Mouse (Mus musculus) layer of hippocampus, postnatal 10 days (tissue): ENCODE measurements at regions not wholly inside any gene's neighbourhood (a gene's known extent, or its start where the extent isn't known, plus 50 kb on each side); places are given as distances from the start of the nearest gene placed in this dataset.
"Not testable (repeated sequence)": the region's sequence is repeated elsewhere in the genome, so short reads cannot be mapped to it uniquely, and the experiment has no call there.

Experiments used
- DNase-seq, 2 experiments: peaks; one replicate each; pipeline ENCODE4 v3.0.0; 2021; ENCODE audit warnings: low spot score in 2 of 2

DNA sequence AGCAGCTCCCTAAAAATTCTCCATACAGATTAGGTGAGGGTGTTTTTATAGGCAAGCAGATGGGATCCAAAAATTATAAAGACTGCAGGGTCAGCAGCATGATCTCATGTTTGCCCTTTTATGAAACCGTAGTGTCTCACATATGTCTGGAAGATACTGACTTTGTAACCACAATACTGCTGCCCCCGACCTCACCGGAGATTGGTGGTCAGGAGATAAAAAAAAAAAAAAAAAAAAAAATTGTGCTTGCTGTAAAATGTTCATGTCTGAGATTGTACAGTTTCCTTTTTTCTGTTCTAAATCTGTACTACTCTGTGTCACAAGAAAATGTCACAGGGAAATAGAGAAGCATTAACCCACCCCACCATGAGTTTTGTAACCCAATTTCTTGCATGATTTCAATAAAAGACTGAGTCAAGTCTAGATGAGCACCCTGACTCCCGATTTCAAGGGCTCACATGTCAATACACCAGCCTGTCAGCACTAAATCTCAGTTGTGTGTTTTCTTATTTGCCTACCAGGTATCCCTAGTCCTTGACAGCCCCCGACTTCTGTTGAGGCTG is 169.5 kb upstream of the Ipo5 start:
- no peak for DNase-seq

DNA sequence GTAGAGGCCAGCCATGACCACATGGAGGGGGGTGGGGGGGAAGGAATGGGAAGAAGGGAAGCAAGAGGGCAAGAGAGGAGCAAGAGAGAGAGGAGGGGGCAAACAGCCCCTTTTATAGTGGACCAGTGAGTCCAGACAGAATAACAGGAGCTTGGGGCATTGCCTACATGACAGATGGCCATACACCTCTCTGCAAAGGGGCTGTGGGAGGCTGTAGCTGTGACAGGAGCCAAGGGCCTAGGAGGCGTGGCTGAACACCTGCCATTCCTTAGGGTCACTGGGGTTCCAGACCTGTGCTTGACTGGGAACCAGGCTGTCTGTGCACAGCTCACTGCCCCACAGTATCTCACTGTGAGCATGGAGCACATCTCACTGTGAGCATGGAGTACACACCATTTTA is 157.0 kb upstream of the Ipo5 start:
- DNase-seq: no peak

DNA sequence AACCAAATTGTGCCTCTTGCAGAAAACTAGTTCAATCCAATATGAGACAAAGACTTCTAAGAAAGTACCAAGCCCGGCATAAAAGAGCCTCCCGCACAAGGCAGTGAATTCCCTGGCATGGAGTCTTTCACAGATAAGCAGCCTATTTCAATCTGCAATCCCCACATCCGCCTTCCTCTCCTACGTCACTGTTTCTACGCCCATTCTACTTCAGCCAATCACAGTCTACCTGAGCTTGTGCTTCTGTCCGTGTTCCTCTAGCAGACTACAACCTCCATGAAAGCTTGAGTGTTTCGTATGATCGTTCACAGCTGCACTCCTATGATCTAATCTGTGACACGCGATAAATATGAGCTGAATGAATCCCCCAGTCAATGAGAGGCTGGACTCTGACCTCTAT is 155.6 kb upstream of the Ipo5 start:
- no peak for DNase-seq

DNA sequence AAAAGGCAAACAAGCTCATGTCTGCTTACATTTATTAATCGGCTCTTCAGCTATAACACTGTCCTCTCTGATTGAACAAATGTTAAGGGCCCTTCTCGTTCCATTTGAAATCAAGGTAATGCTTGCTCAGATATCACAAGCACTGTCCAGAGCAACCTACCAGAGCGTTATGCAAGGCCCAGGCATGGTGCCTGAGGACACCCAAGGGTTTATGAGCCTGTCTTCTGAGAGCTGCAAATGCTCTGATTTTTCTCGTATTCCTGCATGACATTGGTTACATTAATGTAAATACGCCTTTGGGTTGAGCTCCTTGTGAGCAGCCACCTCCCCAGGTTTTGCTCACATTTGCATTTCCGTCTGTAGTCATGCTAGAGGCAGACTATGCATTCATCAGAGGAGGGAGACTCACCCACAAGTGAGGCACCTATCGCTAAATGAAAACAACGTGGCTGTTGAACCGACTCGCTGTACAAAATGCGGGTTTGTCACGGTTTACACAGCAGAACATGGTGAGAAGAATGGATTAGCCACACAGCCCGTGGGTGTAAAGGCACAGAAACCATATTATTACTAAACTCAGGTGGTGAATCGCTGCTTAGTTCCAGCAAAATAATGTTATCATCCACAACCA is 152.7 kb upstream of the Ipo5 start:
- DNase-seq: no peak

DNA sequence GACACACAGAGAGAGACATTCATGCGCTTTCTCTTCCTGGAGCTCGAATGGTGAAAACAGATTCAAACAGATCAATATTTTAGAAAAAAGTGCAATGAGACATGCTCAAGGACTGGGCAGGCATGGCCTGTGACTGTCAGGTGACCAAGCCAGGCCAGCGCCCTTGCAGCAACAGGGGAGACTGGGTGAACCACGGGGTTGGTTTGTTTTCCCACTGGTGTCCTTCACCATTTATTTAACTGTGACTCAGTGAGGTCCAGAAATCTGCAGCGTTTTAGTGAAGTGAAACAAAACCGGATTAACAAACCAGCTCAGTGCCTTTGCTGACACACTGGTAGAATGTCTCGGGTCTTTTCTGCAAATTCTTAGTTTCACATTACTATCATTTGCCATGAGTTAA is 148.9 kb upstream of the Ipo5 start:
- no peak for DNase-seq

DNA sequence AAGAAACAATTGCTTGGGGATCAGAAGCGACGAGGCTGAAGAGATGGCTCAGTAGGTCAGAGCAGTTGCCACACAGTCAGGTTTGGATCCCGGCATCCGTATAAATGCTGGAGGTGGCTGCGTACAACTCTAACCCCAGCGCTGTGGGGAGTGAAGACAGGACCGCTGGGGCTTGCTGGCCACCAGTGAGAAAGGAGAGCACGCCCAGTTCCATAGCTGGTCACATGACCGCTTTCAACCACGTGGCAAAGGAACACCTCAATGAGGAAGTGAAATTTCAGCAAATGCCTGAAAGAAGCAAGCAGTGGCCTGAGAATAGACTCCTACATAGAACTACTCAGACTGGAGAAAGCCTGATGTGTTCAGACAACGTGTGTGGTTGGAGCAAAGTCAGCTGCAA is 148.3 kb upstream of the Ipo5 start:
- peak in 1 of 2 experiments; percentile 7 for DNase-seq

DNA sequence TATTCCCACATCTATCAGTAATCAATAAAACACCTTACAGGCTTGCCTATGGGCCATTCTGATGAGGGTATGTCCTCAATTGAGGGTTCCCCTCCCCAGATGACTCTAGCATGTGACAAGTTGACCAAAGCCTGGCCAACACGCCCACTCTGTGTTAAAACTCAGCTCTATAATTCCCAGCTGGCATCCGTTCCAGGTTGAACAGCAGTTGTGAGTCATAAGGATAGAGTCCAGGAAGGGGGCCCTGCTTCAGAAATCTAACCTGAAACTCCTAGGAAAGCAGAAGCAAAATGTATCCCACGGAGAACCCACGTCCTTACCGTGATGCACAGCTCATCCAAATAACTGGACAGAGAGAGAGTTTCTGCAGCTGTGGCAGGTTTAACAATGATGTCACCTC is 147.2 kb upstream of the Ipo5 start:
- no peak for DNase-seq

DNA sequence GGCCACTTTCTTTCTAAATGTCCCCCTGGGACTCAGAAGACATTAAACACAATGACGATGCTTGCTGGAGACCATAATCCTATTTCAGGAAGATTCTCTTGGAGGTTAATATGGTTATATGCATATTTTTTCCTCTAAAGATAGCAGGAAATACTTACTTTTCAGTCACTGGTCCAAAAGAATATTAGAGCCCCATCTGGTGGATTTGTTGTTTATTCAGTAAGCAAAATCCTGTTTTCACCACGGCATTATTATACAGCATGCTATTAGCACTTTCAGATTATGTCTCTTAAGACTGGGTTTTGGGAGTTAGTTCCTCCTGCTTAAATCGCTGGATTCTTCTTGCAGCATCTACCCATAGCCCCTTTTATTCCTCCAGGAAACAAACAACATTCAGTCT is 146.6 kb upstream of the Ipo5 start:
- no peak for DNase-seq

DNA sequence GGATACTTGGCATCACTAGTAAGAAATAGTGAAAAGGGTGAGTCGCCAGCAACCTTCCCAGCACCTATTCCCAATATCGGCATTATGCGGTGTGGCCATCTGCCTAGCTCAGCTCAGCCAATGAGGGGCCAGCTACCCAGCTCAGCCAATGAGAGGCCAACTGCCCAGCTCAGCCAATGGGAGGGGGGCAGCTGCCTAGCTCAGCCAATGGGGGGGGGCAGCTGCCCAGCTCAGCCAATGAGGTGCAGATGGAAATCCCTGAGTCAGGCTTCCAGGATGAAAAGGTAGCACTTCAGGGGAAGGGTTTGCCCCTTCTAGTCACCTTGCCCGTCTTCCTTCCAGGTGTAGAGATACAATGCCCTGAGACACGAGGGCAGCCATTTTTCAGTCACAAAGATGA is 144.6 kb upstream of the Ipo5 start:
- DNase-seq: no peak

DNA sequence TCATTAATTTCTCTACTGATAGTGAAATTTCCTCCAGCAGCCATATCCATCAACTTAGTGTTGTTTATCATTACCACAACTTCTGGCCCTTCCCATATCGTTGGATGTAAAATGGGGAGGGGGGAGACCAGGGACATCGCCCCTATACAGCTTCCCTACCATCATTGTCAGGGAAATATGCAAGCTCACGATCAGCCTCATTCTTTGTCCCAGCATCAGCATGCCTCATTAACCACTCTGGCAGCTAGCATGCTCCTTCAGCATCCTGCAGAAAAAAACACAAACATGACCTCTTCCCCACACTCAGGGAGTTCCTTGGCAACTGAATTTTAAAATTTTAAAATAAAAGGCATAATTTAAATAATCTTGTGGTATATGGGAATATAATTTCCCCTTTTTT is 140.4 kb upstream of the Ipo5 start:
- no peak for DNase-seq

DNA sequence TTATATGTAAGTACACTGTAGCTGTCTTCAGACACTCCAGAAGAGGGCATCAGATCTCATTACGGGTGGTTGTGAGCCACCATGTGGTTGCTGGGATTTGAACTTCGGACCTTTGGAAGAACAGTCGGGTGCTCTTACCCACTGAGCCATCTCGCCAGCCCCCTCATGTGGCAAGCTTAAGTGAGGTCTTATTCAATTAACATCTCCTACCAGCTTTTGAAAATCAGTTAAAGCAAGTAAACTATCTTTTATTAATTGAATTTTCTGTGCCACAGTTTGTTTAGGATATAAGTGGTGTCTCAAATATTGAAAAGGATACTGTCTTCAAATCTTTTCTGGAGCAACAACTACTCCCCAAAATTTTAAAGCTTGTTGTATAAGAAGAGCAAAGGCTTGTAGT is 138.0 kb upstream of the Ipo5 start:
- DNase-seq: not testable (repeated sequence)

DNA sequence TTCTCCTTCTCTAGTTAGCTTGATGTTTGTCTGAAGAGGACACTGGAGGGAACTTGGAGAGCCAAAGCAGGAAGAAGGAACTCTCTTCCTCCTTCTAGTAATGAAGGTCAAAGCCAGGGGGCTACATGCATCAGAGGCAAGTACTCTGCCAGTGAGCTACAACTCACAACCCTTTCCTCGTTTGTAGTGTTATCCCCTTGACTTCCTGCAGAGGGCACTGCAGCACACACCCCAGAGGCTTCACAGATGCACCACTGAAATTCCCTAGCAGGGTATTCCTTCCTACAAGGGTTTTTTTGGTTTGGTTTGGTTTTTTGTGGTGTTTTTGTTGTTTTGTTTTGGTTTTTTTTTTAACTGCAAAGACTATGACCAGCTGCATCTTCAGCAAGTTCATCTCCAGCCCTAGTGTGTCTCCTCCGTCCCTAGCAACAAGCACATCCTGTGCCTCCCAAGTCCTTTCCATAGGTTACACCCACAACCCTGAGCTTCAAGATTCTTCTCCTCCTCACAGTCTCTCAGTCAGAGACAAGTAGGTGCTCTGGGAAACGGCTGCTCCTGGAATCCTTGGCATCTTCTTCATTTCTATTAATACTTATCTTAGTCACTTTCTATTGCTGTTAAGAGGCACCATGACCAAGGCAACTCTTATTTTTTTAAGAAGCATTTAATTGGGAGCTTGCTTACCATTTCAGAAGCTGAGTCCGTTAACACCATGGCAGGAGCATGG is 119.0 kb upstream of the Ipo5 start:
- DNase-seq: no peak

DNA sequence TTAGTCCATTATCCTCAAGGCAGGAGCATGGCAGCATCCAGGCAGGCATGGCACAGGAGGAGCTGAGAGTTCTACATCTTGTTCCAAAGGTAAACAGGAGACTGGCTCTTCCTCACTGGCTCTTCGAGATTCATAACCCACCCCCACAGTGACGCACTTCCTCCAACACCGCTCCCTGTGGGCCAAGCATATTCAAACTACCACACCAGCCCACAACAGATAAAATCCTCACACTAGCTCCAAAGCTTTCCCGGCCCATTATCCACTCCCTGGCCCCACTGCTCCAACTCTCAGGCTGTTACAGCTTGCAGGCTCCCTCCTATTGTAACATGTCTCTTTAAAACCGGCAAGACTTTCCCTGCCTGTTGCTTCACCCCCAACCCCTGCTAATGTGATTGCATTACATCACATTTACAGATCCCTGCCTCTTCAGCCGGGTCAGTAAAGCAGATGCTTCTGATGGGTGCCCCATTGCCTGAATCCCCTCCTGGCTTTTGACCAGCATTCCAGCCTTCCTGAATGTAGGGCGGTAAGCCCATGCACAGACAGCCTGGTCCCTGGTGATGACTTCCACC is 113.0 kb upstream of the Ipo5 start:
- DNase-seq: no peak

DNA sequence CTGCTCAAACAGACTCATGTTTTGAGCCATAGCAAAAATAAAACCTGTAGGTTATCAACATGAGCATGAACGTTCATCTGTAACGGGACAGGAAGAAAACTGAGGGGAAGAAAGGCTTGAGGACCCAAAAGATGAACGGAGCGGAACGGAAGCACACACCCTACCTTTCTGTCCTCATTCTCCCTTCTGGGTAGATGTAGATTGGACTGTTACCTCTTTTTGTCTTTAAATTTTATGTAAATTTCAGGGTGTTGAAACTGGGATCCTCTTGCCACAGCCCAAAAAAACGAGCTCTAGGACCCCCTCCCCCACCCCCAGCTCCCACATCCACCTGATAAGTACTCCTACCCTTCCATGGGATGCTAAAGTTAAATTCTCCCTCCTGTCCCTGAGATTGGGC is 107.8 kb upstream of the Ipo5 start:
- no peak for DNase-seq

DNA sequence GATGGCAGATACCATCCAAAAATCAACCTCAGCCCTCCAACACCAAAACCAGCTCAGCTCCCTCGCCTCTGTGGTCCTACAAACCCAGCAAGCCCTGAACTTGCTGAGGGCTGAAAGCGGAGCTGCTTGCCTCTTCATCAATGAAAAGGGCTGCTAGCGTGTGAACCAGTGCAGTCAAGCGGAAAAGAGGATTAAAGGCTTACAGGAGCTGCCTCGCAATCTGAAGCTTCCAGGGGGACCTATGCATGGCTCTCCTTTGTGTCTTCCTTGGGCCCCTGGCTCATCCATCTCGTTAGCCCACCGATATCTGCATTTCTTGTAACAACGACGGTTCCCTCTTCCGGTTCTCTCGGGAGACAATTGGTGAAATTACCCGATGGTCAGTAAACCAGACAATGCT is 107.3 kb upstream of the Ipo5 start:
- DNase-seq: peak in 1 of 2 experiments; percentile 17

DNA sequence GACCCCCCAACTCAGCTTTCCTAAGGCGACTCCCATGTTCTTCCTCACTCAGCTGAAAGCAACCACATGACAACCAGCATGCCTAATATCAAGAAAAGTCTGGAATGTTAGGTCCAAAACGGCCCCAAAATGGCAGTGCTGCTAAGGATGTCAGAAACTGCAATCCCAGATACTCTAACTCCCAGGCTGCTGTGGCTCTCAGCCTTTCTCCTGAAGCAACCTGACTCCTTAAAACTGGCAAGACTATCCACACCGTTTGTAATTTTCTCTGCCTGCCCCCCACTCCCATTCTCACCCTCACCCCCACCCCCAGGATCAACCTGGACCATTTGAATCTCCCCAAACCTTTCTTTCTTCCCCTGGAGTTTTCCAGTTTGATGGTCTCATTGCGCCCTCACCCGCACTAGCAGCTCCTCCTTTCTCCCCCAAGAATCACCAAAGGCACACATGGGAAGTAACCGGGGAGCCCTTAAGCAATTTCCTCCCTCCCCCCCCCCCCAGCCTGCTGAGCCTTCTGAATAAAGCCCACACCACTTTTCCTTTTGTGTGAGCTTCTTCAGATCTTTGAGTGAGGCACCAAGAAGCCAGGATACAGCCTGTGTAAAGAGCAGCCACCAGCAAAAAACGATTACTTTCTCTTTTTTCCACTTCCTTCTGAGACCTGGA is 106.7 kb upstream of the Ipo5 start:
- DNase-seq: peak in 1 of 2 experiments; percentile 8

DNA sequence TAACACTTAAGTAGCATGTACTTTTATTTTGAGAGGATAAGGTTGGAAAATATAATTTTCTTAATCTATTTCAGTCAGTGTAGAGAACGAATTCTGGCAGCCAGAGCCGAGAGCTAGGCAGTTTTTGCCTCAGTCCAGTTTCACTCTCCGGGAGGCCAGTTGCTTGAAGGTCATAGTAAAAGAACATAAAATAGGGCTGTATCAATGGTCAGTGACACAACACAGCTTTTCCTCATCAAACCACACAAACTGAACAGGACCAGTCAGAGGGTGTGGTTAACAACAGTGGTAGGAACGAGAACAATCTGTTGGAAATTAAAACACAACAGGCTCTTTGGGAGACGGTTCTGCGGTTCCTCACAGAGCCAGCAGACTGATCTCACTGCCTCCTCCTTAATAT is 105.9 kb upstream of the Ipo5 start:
- DNase-seq: peak in 1 of 2 experiments; percentile 7

DNA sequence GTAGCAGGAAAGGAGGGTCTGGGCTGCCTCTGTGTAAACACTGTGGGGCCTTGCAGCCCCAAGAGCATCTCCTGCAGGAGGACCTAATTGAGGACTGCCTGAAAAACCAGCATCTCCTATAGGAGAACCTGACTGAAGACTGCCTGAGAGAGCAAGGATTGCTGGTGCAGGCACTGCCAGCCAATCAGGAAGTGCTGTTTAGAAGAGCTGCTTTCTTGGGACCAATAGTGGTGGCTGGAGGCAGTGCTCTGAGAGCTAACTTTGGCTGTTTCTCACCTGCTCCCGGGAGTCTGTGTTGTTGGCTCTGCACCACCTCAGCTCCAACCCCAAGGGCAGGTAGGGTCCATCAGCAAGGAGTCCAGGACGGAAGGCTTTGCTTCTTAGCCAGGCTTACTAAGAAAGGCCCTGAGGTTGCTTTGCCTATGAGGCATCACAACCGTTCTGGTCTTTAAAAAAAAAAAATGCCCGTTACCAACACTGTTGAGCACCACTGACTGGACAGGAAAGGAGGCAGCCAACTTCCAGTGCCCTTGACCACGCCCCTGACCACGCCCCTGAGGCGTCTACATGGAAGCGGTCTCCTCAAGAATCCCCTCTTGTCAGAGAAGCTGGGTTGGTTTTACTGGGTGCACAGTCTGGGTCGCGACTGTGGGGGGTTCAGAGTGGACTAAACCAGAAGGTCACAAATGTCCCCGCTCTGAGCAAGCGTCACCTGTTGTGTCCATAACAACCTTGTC is 105.0 kb upstream of the Ipo5 start:
- peak in 1 of 2 experiments; percentile 9 for DNase-seq

DNA sequence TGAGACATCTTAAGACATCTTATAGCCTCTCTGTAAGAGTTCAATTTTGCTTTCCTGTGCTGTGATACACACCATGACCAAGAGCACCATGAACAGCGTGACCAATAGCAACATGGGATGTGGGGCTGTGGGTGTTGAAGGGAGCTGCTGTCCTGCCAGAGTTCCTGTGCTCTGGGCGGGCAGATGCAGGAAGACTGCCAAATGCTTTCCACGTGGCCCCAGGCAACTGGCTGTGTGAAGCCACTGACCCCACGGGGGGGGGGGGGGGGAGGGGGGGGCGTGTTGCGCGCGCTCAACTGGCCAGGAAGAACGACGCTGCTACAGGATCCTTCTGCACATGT is 104.5 kb upstream of the Ipo5 start:
- peak in 1 of 2 experiments; percentile 8 for DNase-seq

DNA sequence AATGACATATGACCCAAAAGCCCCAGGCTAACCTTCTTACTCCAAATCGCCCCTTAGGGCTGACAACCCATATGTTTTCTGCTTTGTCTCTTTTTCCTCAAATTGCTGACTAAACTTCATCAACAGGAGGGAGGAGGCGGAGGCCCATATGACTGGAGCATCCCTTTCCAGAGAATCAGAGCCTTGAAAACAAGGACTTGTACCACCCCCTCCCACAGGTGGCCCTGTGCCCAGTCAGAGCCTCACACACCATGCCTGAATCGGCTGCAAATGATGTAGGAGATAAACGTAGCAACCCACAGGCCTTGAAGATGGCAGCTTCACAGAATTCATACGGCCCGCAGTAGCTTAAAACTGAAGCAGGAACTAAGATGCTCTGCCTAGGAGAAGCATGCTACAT is 101.7 kb upstream of the Ipo5 start:
- peak; percentile 45 to 70 for DNase-seq

DNA sequence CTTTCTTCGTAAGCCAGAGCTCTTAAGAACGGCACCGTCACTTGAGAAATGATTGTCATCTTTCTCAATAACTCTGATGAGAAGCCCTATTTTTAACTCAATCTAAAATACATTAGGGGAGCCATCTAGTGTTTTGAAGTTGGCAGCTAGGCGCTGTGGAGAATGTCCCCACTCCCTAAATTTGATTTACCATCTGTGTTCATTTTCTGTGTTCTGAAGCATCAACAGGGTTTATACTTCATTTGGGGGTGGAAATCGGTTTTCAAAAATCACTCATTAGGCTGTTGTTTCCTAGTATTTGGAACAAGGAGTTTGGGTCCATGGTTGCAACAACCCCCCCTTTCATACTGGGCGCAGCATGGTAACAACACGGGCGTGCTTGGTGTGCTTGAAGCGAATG is 97.1 kb upstream of the Ipo5 start:
- DNase-seq: no peak
